Mouse (Mus musculus): ENCODE measurements around the gene Rtn4ip1.
"Not testable (repeated sequence)": the region's sequence is repeated elsewhere in the genome, so short reads cannot be mapped to it uniquely, and the experiment has no call there.

Gene Rtn4ip1

GRCm38 (mm10) chr10:43901578-43902194, at the start of gene Rtn4ip1, which contains the start of gene Qrsl1:
Gene Rtn4ip1 (plus strand): TSS chr10:43901807.
Gene Qrsl1 (minus strand): TSS chr10:43901745.
- DNase-seq (ENCODE audit: low read depth, low spot score) = peak; percentile 91

GRCm38 (mm10) chr10:43851898-43852297, 49.7 kb upstream of the Rtn4ip1 start:
- no peak for DNase-seq (ENCODE audit: low read depth, low spot score)

- DNase-seq (ENCODE audit: low read depth, low spot score) = no peak
Measured at GRCm38 (mm10) chr10:43855916-43856315, 45.7 kb upstream of the Rtn4ip1 start.

- peak; percentile 4 for DNase-seq (ENCODE audit: low read depth, low spot score)
Measured at GRCm38 (mm10) chr10:43856351-43856750, 45.3 kb upstream of the Rtn4ip1 start.

GRCm38 (mm10) chr10:43870752-43871151, 30.9 kb upstream of the Rtn4ip1 start:
- DNase-seq (ENCODE audit: low read depth, low spot score) = no peak

- no peak for DNase-seq (ENCODE audit: low read depth, low spot score)
Measured at GRCm38 (mm10) chr10:43871458-43871857, 30.1 kb upstream of the Rtn4ip1 start.

GRCm38 (mm10) chr10:43887676-43888075, 13.9 kb upstream of the Rtn4ip1 start:
- no peak for DNase-seq (ENCODE audit: low read depth, low spot score)

GRCm38 (mm10) chr10:43888976-43889375, 12.6 kb upstream of the Rtn4ip1 start:
- no peak for DNase-seq (ENCODE audit: low read depth, low spot score)

- no peak for DNase-seq (ENCODE audit: low read depth, low spot score)
Measured at GRCm38 (mm10) chr10:43892971-43893370, 8.6 kb upstream of the Rtn4ip1 start.

- DNase-seq (ENCODE audit: low read depth, low spot score) = no peak
Measured at GRCm38 (mm10) chr10:43896065-43896464, 5.5 kb upstream of the Rtn4ip1 start.

- DNase-seq (ENCODE audit: low read depth, low spot score) = no peak
Measured at GRCm38 (mm10) chr10:43898276-43898675, 3.3 kb upstream of the Rtn4ip1 start.

GRCm38 (mm10) chr10:43900883-43901570, 580 bp upstream of the Rtn4ip1 start:
- DNase-seq (ENCODE audit: low read depth, low spot score) = no peak

GRCm38 (mm10) chr10:43904569-43904968, 3.0 kb downstream of the Rtn4ip1 start:
- no peak for DNase-seq (ENCODE audit: low read depth, low spot score)

GRCm38 (mm10) chr10:43910032-43910872, 8.6 kb downstream of the Rtn4ip1 start:
- no peak for DNase-seq (ENCODE audit: low read depth, low spot score)

- no peak for DNase-seq (ENCODE audit: low read depth, low spot score)
Measured at GRCm38 (mm10) chr10:43910873-43911142, 9.2 kb downstream of the Rtn4ip1 start.

- no peak for DNase-seq (ENCODE audit: low read depth, low spot score)
Measured at GRCm38 (mm10) chr10:43912236-43912635, 10.6 kb downstream of the Rtn4ip1 start.

- DNase-seq (ENCODE audit: low read depth, low spot score) = no peak
Measured at GRCm38 (mm10) chr10:43916181-43916580, 14.6 kb downstream of the Rtn4ip1 start.

GRCm38 (mm10) chr10:43916737-43917136, 15.1 kb downstream of the Rtn4ip1 start:
- no peak for DNase-seq (ENCODE audit: low read depth, low spot score)

GRCm38 (mm10) chr10:43918696-43919608, 17.3 kb downstream of the Rtn4ip1 start:
- peak; percentile 54 for DNase-seq (ENCODE audit: low read depth, low spot score)

GRCm38 (mm10) chr10:43923096-43923495, 21.5 kb downstream of the Rtn4ip1 start:
- no peak for DNase-seq (ENCODE audit: low read depth, low spot score)

- DNase-seq (ENCODE audit: low read depth, low spot score) = not testable (repeated sequence)
Measured at GRCm38 (mm10) chr10:43925776-43926175, 24.2 kb downstream of the Rtn4ip1 start.

Measured in skeletal muscle tissue, adult 2 months (tissue).